Mouse (Mus musculus): ENCODE data around the gene Tmcc3. TPM values are rescaled to one million over a fixed set of nuclear protein-coding genes. Genes with fewer than 3 reads are reported as not detected.

Tmcc3 gene
- polyA plus RNA-seq, 1 experiment, result 6.2 TPM

- Histone ChIP-seq H3K27me3 (ENCODE audit: control insufficient read depth, insufficient read depth, low read length) (no peaks in the 10 kb centered on the region), H3K4me3 (ENCODE audit: extremely low read depth, insufficient read depth, insufficient read length) (no peak overlapping the region), H3K4me1 (ENCODE audit: control insufficient read depth, insufficient read depth, insufficient read length) (no peaks in the 10 kb centered on the region; the same call in 1 of the 2 replicates), H3K27ac (ENCODE audit: insufficient read depth, low read length) (no peak overlapping the region), H3K36me3 (ENCODE audit: control insufficient read depth, insufficient read depth, low read length) (no peaks in the 10 kb centered on the region)
- WGBS, result 88% methylated on average over 12 of the region's 12 CpGs
- no peak for DNase-seq (ENCODE audit: low read depth in 1 of 2, low spot score in 2 of 2)
- TF ChIP-seq POLR2A (IDR thresholded peaks at IDR 0.05; ENCODE audit: low read depth, low read length) (no peak), CTCF (IDR thresholded peaks at IDR 0.05; ENCODE audit: extremely low read depth, insufficient read depth, insufficient read length, insufficient replicate concordance) (no peak)
Observed at GRCm38 (mm10) chr10:94428186-94428942, 116.6 kb downstream of the Tmcc3 start.

- no peak for DNase-seq (ENCODE audit: low read depth in 1 of 2, low spot score in 2 of 2)
- no peaks in the 10 kb centered on the region; the same call in 1 of the 2 replicates for H3K36me3 ChIP-seq (ENCODE audit: control insufficient read depth, insufficient read depth, low read length)
- TF ChIP-seq POLR2A (IDR thresholded peaks at IDR 0.05; ENCODE audit: low read depth, low read length), result no peak
- no peak for TF ChIP-seq CTCF (IDR thresholded peaks at IDR 0.05; ENCODE audit: extremely low read depth, insufficient read depth, insufficient read length, insufficient replicate concordance)
- H3K27me3 ChIP-seq (ENCODE audit: control insufficient read depth, insufficient read depth, low read length), result no peaks in the 10 kb centered on the region
- H3K4me3 ChIP-seq (ENCODE audit: extremely low read depth, insufficient read depth, insufficient read length), result no peak overlapping the region
- WGBS, result 86% methylated on average over 6 of the region's 6 CpGs
- H3K4me1 ChIP-seq (ENCODE audit: control insufficient read depth, insufficient read depth, insufficient read length), result no peaks in the 10 kb centered on the region; the same call in 1 of the 2 replicates
- H3K27ac ChIP-seq (ENCODE audit: insufficient read depth, low read length), result no peak overlapping the region
Observed at GRCm38 (mm10) chr10:94430566-94430965, 118.8 kb downstream of the Tmcc3 start.

- no peak for TF ChIP-seq POLR2A (IDR thresholded peaks at IDR 0.05; ENCODE audit: low read depth, low read length)
- TF ChIP-seq CTCF (IDR thresholded peaks at IDR 0.05; ENCODE audit: extremely low read depth, insufficient read depth, insufficient read length, insufficient replicate concordance), result no peak
- Histone ChIP-seq H3K4me1 (ENCODE audit: control insufficient read depth, insufficient read depth, insufficient read length) (no peaks in the 10 kb centered on the region), H3K4me3 (ENCODE audit: extremely low read depth, insufficient read depth, insufficient read length) (no peak overlapping the region), H3K36me3 (ENCODE audit: control insufficient read depth, insufficient read depth, low read length) (no peaks in the 10 kb centered on the region; the same call in 1 of the 2 replicates), H3K27ac (ENCODE audit: insufficient read depth, low read length) (no peak overlapping the region), H3K27me3 (ENCODE audit: control insufficient read depth, insufficient read depth, low read length) (no peaks in the 10 kb centered on the region)
- 79% methylated on average over 5 of the region's 5 CpGs for WGBS
- no peak for DNase-seq (ENCODE audit: low read depth in 1 of 2, low spot score in 2 of 2)
Observed at GRCm38 (mm10) chr10:94432933-94433332, 121.2 kb downstream of the Tmcc3 start.

GRCm38 (mm10) chr10:94433901-94434300 is 122.2 kb downstream of the Tmcc3 start:
- Histone ChIP-seq H3K4me1 (ENCODE audit: control insufficient read depth, insufficient read depth, insufficient read length) (no peaks in the 10 kb centered on the region), H3K27ac (ENCODE audit: insufficient read depth, low read length) (no peak overlapping the region), H3K27me3 (ENCODE audit: control insufficient read depth, insufficient read depth, low read length) (no peaks in the 10 kb centered on the region), H3K4me3 (ENCODE audit: extremely low read depth, insufficient read depth, insufficient read length) (no peak overlapping the region), H3K36me3 (ENCODE audit: control insufficient read depth, insufficient read depth, low read length) (no peaks in the 10 kb centered on the region; the same call in 1 of the 2 replicates)
- TF ChIP-seq POLR2A (IDR thresholded peaks at IDR 0.05; ENCODE audit: low read depth, low read length) (no peak), CTCF (IDR thresholded peaks at IDR 0.05; ENCODE audit: extremely low read depth, insufficient read depth, insufficient read length, insufficient replicate concordance) (no peak)
- 83% methylated on average over 7 of the region's 7 CpGs for WGBS
- DNase-seq (ENCODE audit: low read depth in 1 of 2, low spot score in 2 of 2), result no peak

- Histone ChIP-seq H3K36me3 (ENCODE audit: control insufficient read depth, insufficient read depth, low read length) (no peaks in the 10 kb centered on the region), H3K4me3 (ENCODE audit: extremely low read depth, insufficient read depth, insufficient read length) (no peak overlapping the region), H3K27ac (ENCODE audit: insufficient read depth, low read length) (no peak overlapping the region), H3K4me1 (ENCODE audit: control insufficient read depth, insufficient read depth, insufficient read length) (no peaks in the 10 kb centered on the region), H3K27me3 (ENCODE audit: control insufficient read depth, insufficient read depth, low read length) (no peaks in the 10 kb centered on the region)
- WGBS, result 93% methylated on average over 7 of the region's 7 CpGs
- TF ChIP-seq POLR2A (IDR thresholded peaks at IDR 0.05; ENCODE audit: low read depth, low read length) (no peak), CTCF (IDR thresholded peaks at IDR 0.05; ENCODE audit: extremely low read depth, insufficient read depth, insufficient read length, insufficient replicate concordance) (no peak)
- DNase-seq (ENCODE audit: low read depth in 1 of 2, low spot score in 2 of 2), result no peak
Observed at GRCm38 (mm10) chr10:94442725-94443124, 131.0 kb downstream of the Tmcc3 start.

GRCm38 (mm10) chr10:94443453-94443852 is 131.7 kb downstream of the Tmcc3 start:
- WGBS, result 87% methylated on average over 4 of the region's 4 CpGs

GRCm38 (mm10) chr10:94445192-94445591 is 133.4 kb downstream of the Tmcc3 start:
- no peak for TF ChIP-seq POLR2A (IDR thresholded peaks at IDR 0.05; ENCODE audit: low read depth, low read length)
- no peak for TF ChIP-seq CTCF (IDR thresholded peaks at IDR 0.05; ENCODE audit: extremely low read depth, insufficient read depth, insufficient read length, insufficient replicate concordance)
- 89% methylated on average over 7 of the region's 7 CpGs for WGBS
- Histone ChIP-seq H3K4me3 (ENCODE audit: extremely low read depth, insufficient read depth, insufficient read length) (no peak overlapping the region), H3K27ac (ENCODE audit: insufficient read depth, low read length) (no peak overlapping the region), H3K4me1 (ENCODE audit: control insufficient read depth, insufficient read depth, insufficient read length) (no peaks in the 10 kb centered on the region), H3K36me3 (ENCODE audit: control insufficient read depth, insufficient read depth, low read length) (no peaks in the 10 kb centered on the region), H3K27me3 (ENCODE audit: control insufficient read depth, insufficient read depth, low read length) (no peaks in the 10 kb centered on the region)
- no peak for DNase-seq (ENCODE audit: low read depth in 1 of 2, low spot score in 2 of 2)

More at GRCm38 (mm10) chr10:94443453-94443852, 131.7 kb downstream of the Tmcc3 start:
- no peaks in the 10 kb centered on the region for H3K4me1 ChIP-seq (ENCODE audit: control insufficient read depth, insufficient read depth, insufficient read length)
- H3K4me3 ChIP-seq (ENCODE audit: extremely low read depth, insufficient read depth, insufficient read length), result no peak overlapping the region
- TF ChIP-seq CTCF (IDR thresholded peaks at IDR 0.05; ENCODE audit: extremely low read depth, insufficient read depth, insufficient read length, insufficient replicate concordance), result no peak
- no peak for TF ChIP-seq POLR2A (IDR thresholded peaks at IDR 0.05; ENCODE audit: low read depth, low read length)
- H3K36me3 ChIP-seq (ENCODE audit: control insufficient read depth, insufficient read depth, low read length), result no peaks in the 10 kb centered on the region
- H3K27me3 ChIP-seq (ENCODE audit: control insufficient read depth, insufficient read depth, low read length), result no peaks in the 10 kb centered on the region
- H3K27ac ChIP-seq (ENCODE audit: insufficient read depth, low read length), result no peak overlapping the region
- no peak for DNase-seq (ENCODE audit: low read depth in 1 of 2, low spot score in 2 of 2)
